Mouse (Mus musculus): ENCODE measurements around the gene Rab11a. TPM values are rescaled to one million over a fixed set of nuclear protein-coding genes. Genes with fewer than 3 reads are reported as not detected.
A peak's percentile ranks its signal among the peaks of the same experiment; 100 is the strongest.
"Not testable (repeated sequence)": the region's sequence is repeated elsewhere in the genome, so short reads cannot be mapped to it uniquely, and the experiment has no call there.

Rab11a gene
- polyA plus RNA-seq, 1 experiment from 2014 or later = 304 TPM

DNA sequence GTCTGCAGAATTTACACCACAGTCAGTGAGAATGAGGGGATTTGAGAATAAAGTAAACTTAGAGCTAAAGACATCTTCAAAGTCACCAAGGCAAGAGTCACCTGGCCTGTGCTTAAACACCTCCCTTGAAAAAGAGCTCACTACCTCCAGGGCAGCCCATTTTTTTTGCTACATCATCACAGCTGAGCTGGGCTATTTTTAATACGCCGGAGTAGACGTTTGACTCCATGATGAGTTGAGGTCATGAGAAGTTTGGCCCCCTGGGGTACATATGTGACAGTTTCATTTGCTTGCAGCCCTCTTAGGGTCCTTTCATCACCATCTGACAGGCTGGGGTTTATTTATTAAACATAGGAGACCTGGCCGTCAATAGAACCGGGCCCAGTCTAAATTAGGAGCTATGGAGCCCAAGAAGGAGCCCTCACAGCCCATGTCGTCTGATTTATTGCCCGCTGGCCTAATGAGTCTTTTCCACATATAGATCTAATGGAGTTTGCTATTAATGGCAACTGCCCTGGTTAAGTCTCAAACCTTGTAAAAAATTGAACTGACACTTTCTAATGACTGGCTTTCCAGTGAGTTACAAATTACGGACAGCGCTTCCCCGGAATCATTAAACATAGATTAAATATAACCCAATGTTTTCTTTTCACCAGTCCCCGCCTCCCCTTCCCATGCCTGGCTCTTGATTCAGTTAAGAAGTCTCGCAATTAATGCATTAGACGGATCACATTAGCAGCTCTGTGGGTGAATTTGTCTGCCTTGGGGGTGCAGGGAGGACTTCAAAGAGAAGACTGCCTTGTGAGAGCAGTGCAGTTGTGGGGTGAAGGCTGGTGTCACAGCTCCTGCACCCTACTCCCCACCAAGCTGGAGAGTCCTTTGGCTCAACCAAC, 50.2 kb downstream of the Rab11a start:
- Histone ChIP-seq H3K36me3 (no peaks in the 10 kb centered on the region), H3K27ac (replicated peaks) (no peak overlapping the region), H3K4me1 (peaks cover 6% of the 10 kb centered on the region; the same call in 1 of the 2 replicates), H3K4me3 (no peak overlapping the region), H3K4me2 (replicated peaks) (no peak overlapping the region), H3K9ac (replicated peaks) (no peak overlapping the region), H3K27me3 (no peaks in the 10 kb centered on the region; the same call in 1 of the 2 replicates), H3K9me3 (no peaks in the 10 kb centered on the region)
- no peak for ATAC-seq (ENCODE audit: low FRiP score, low read depth)
- 72% methylated on average over 13 of the region's 13 CpGs for whole genome bisulfite sequencing

GRCm38 (mm10) chr9:64671341-64672319, 65.9 kb downstream of the Rab11a start:
- H3K36me3 ChIP-seq; ATAC-seq (ENCODE audit: low FRiP score, low read depth); H3K9me3 ChIP-seq; H3K9ac ChIP-seq (replicated peaks); H3K4me2 ChIP-seq (replicated peaks); H3K4me3 ChIP-seq; H3K4me1 ChIP-seq; H3K27ac ChIP-seq (replicated peaks): not testable (repeated sequence)
- peaks cover 14% of the 10 kb centered on the region for H3K27me3 ChIP-seq
- WGBS = 36% methylated on average over 7 of the region's 11 CpGs

DNA sequence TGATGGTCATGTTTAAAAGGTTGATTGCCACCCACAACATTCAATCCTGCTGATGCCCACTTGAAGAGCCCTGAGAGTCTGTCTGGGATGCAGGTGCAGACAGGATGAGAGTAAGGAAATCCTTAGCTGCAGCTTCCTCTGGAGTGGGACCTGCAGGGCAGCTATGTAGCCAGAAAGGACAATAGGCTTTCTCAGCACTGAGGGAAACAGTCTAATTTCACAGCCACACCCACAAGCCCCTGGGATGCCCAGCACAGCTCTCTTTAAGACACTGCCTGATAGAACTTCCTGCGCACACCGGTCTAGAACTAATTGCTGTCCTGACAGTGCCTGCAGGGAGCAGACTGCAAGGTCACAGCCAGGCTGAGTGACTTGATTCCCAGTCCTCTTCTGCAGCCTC, 69.6 kb downstream of the Rab11a start:
- ATAC-seq (ENCODE audit: low FRiP score, low read depth) = no peak
- Histone ChIP-seq H3K36me3 (no peaks in the 10 kb centered on the region), H3K4me2 (replicated peaks) (no peak overlapping the region), H3K4me3 (no peak overlapping the region), H3K27ac (replicated peaks) (no peak overlapping the region), H3K27me3 (peaks cover 14% of the 10 kb centered on the region), H3K9me3 (no peaks in the 10 kb centered on the region), H3K9ac (replicated peaks) (peak overlapping the region; percentile 31; the same call in 1 of the 2 replicates), H3K4me1 (peaks cover 15% of the 10 kb centered on the region)
- WGBS = 65% methylated on average over 2 of the region's 2 CpGs

- WGBS = 16% methylated on average over 5 of the region's 5 CpGs
- H3K4me1 ChIP-seq = peaks cover 15% of the 10 kb centered on the region
- no peak overlapping the region for H3K4me3 ChIP-seq
- no peak overlapping the region for H3K27ac ChIP-seq (replicated peaks)
- no peaks in the 10 kb centered on the region for H3K9me3 ChIP-seq
- no peak for ATAC-seq (ENCODE audit: low FRiP score, low read depth)
- H3K4me2 ChIP-seq (replicated peaks) = no peak overlapping the region
- H3K27me3 ChIP-seq = peaks cover 14% of the 10 kb centered on the region
- no peaks in the 10 kb centered on the region for H3K36me3 ChIP-seq
- no peak overlapping the region for H3K9ac ChIP-seq (replicated peaks)
Observed at GRCm38 (mm10) chr9:64667513-64667912, 70.0 kb downstream of the Rab11a start.

DNA sequence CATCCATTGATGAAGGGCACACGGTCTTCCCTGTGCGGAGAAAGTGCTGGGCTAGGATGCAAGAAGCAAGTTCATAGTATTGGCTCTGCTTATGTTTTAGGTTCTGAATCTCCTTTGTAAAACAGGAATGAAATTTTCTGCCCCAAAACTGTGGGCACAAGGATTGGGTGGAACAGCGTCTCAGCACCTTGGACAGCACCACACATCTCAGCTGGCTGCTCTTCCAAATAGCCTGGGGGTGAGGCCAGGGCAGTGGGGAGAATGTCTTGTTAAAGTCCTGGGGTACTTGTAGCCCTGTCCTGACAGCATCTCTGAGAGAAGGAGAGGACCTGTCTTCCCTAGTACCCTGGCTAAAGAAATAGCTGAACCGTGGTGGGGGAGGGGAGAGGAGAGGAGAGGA, 71.0 kb downstream of the Rab11a start:
- peaks cover 14% of the 10 kb centered on the region for H3K27me3 ChIP-seq
- WGBS = 33% methylated on average over 4 of the region's 4 CpGs
- no peak overlapping the region for H3K9ac ChIP-seq (replicated peaks)
- H3K36me3 ChIP-seq = no peaks in the 10 kb centered on the region
- H3K4me3 ChIP-seq = no peak overlapping the region
- H3K4me2 ChIP-seq (replicated peaks) = no peak overlapping the region
- no peaks in the 10 kb centered on the region for H3K9me3 ChIP-seq
- no peak overlapping the region for H3K27ac ChIP-seq (replicated peaks)
- H3K4me1 ChIP-seq = peaks cover 15% of the 10 kb centered on the region
- no peak for ATAC-seq (ENCODE audit: low FRiP score, low read depth)

Small RNA genes within 50 kb of the gene (microRNA-seq; reads per million reads assigned to microRNA genes)
- not detected for gene Gm47308

Other genes with a start within 250 kb of the Rab11a start
- gene Dennd4a, start 73.6 kb upstream of the Rab11a start, polyA plus RNA-seq (2016; fragmentation: Nextera tagmentation; extraction: Ambion mirVana) = 10.4 and 12.3 TPM in 2 replicates
- gene Slc24a1, start 213.8 kb upstream of the Rab11a start, polyA plus RNA-seq (2016; fragmentation: Nextera tagmentation; extraction: Ambion mirVana) = not detected in 2 replicates
- gene Ints14, start 223.1 kb upstream of the Rab11a start, polyA plus RNA-seq (2016; fragmentation: Nextera tagmentation; extraction: Ambion mirVana) = 58.4 and 60.4 TPM in 2 replicates

Measured in midbrain, embryonic 12.5 days (tissue).